Mouse (Mus musculus): ENCODE measurements around the gene Zfp317. TPM values are rescaled to one million over a fixed set of nuclear protein-coding genes. Genes with fewer than 3 reads are reported as not detected.

Zfp317 gene
- total RNA-seq (2014; fragmentation: Nextera tagmentation) (46.0 and 51.4 TPM in 2 replicates), total RNA-seq (2017) (45.9 and 46.5 TPM in 2 replicates), polyA plus RNA-seq (2012) (1.2 and 1.6 TPM in 2 replicates)

- DNase-seq (ENCODE audit: low spot score), result peak; percentile 44
- TF ChIP-seq GATA2 (IDR thresholded peaks at IDR 0.05; ENCODE audit: borderline replicate concordance, low read depth, low read length) (no peak), POLR2AphosphoS5 (IDR thresholded peaks at IDR 0.05; ENCODE audit: insufficient replicate concordance, low read depth, low read length) (no peak), GATA1 (IDR thresholded peaks at IDR 0.05; ENCODE audit: borderline replicate concordance, low read length) (no peak), TAL1 (conservative IDR thresholded peaks at IDR 0.05; ENCODE audit: low read depth, low read length) (no peak), CTCF (IDR thresholded peaks at IDR 0.05; ENCODE audit: low read depth, low read length) (no peak)
- Histone ChIP-seq H3K9me3 (replicated peaks) (no peaks in the 10 kb centered on the region), H3K4me3 (ENCODE audit: low read depth, low read length) (peak within 1 kb of the TSS; percentile 71), H3K4me1 (ENCODE audit: insufficient read depth, low read depth, low read length) (peaks cover 9% of the 10 kb centered on the region), H3K27me3 (ENCODE audit: insufficient read depth, low read length) (no peaks in the 10 kb centered on the region), H3K36me3 (replicated peaks) (peaks cover 26% of the 10 kb centered on the region)
- ATAC-seq (ENCODE audit: extremely low read depth, insufficient number of reproducible peaks, low FRiP score, poor library complexity, severe bottlenecking), result peak; percentile 90
Measured at GRCm38 (mm10) chr9:19621843-19622822, at the start of gene Zfp317. Gene Zfp317 (plus strand): TSS chr9:19622102.

GRCm38 (mm10) chr9:19582317-19582716 is 39.6 kb upstream of the Zfp317 start, which contains the start of gene Olfr855:
Gene Olfr855 (plus strand): TSS chr9:19582617.
- TF ChIP-seq GATA1 (IDR thresholded peaks at IDR 0.05; ENCODE audit: borderline replicate concordance, low read length) (no peak), POLR2AphosphoS5 (IDR thresholded peaks at IDR 0.05; ENCODE audit: insufficient replicate concordance, low read depth, low read length) (no peak), TAL1 (conservative IDR thresholded peaks at IDR 0.05; ENCODE audit: low read depth, low read length) (no peak), CTCF (IDR thresholded peaks at IDR 0.05; ENCODE audit: low read depth, low read length) (no peak), GATA2 (IDR thresholded peaks at IDR 0.05; ENCODE audit: borderline replicate concordance, low read depth, low read length) (no peak)

GRCm38 (mm10) chr9:19621297-19621696 is 605 bp upstream of the Zfp317 start:
- Histone ChIP-seq H3K36me3 (replicated peaks) (peaks cover 19% of the 10 kb centered on the region), H3K9me3 (replicated peaks) (no peaks in the 10 kb centered on the region), H3K27me3 (ENCODE audit: insufficient read depth, low read length) (peaks cover 1% of the 10 kb centered on the region; the same call in 1 of the 2 replicates), H3K4me1 (ENCODE audit: insufficient read depth, low read depth, low read length) (peaks cover 8% of the 10 kb centered on the region), H3K4me3 (ENCODE audit: low read depth, low read length) (no peak overlapping the region)
- no peak for DNase-seq (ENCODE audit: low spot score)
- no peak for TF ChIP-seq POLR2AphosphoS5 (IDR thresholded peaks at IDR 0.05; ENCODE audit: insufficient replicate concordance, low read depth, low read length)
- no peak for TF ChIP-seq TAL1 (conservative IDR thresholded peaks at IDR 0.05; ENCODE audit: low read depth, low read length)
- no peak for TF ChIP-seq GATA2 (IDR thresholded peaks at IDR 0.05; ENCODE audit: borderline replicate concordance, low read depth, low read length)
- ATAC-seq (ENCODE audit: extremely low read depth, insufficient number of reproducible peaks, low FRiP score, poor library complexity, severe bottlenecking), result no peak

More at GRCm38 (mm10) chr9:19582317-19582716, 39.6 kb upstream of the Zfp317 start, which contains the start of gene Olfr855:
- no peaks in the 10 kb centered on the region for H3K36me3 ChIP-seq (replicated peaks)
- DNase-seq (ENCODE audit: low spot score) (no peak), ATAC-seq (ENCODE audit: extremely low read depth, insufficient number of reproducible peaks, low FRiP score, poor library complexity, severe bottlenecking) (no peak)
- no peaks in the 10 kb centered on the region for H3K27me3 ChIP-seq (ENCODE audit: insufficient read depth, low read length)
- no peaks in the 10 kb centered on the region for H3K9me3 ChIP-seq (replicated peaks)
- H3K4me3 ChIP-seq (ENCODE audit: low read depth, low read length), result no peak within 1 kb of the TSS
- H3K4me1 ChIP-seq (ENCODE audit: insufficient read depth, low read depth, low read length), result no peaks in the 10 kb centered on the region

- TF ChIP-seq GATA1 (IDR thresholded peaks at IDR 0.05; ENCODE audit: borderline replicate concordance, low read length) (no peak), TAL1 (conservative IDR thresholded peaks at IDR 0.05; ENCODE audit: low read depth, low read length) (no peak), CTCF (IDR thresholded peaks at IDR 0.05; ENCODE audit: low read depth, low read length) (no peak), POLR2AphosphoS5 (IDR thresholded peaks at IDR 0.05; ENCODE audit: insufficient replicate concordance, low read depth, low read length) (no peak), GATA2 (IDR thresholded peaks at IDR 0.05; ENCODE audit: borderline replicate concordance, low read depth, low read length) (no peak)
- DNase-seq (ENCODE audit: low spot score), result no peak
- Histone ChIP-seq H3K36me3 (replicated peaks) (peaks cover 47% of the 10 kb centered on the region), H3K9me3 (replicated peaks) (no peaks in the 10 kb centered on the region), H3K4me3 (ENCODE audit: low read depth, low read length) (no peak overlapping the region), H3K27me3 (ENCODE audit: insufficient read depth, low read length) (no peaks in the 10 kb centered on the region), H3K4me1 (ENCODE audit: insufficient read depth, low read depth, low read length) (peaks cover 5% of the 10 kb centered on the region; the same call in 1 of the 2 replicates)
- no peak for ATAC-seq (ENCODE audit: extremely low read depth, insufficient number of reproducible peaks, low FRiP score, poor library complexity, severe bottlenecking)
Measured at GRCm38 (mm10) chr9:19629574-19629973, 7.7 kb downstream of the Zfp317 start.

- no peaks in the 10 kb centered on the region for H3K4me1 ChIP-seq (ENCODE audit: insufficient read depth, low read depth, low read length)
- H3K36me3 ChIP-seq (replicated peaks), result peaks cover 76% of the 10 kb centered on the region
- ATAC-seq (ENCODE audit: extremely low read depth, insufficient number of reproducible peaks, low FRiP score, poor library complexity, severe bottlenecking), result no peak
- H3K4me3 ChIP-seq (ENCODE audit: low read depth, low read length), result no peak overlapping the region
- no peaks in the 10 kb centered on the region for H3K9me3 ChIP-seq (replicated peaks)
- no peaks in the 10 kb centered on the region for H3K27me3 ChIP-seq (ENCODE audit: insufficient read depth, low read length)
- no peak for TF ChIP-seq GATA1 (IDR thresholded peaks at IDR 0.05; ENCODE audit: borderline replicate concordance, low read length)
- no peak for TF ChIP-seq TAL1 (conservative IDR thresholded peaks at IDR 0.05; ENCODE audit: low read depth, low read length)
- no peak for TF ChIP-seq CTCF (IDR thresholded peaks at IDR 0.05; ENCODE audit: low read depth, low read length)
- no peak for TF ChIP-seq POLR2AphosphoS5 (IDR thresholded peaks at IDR 0.05; ENCODE audit: insufficient replicate concordance, low read depth, low read length)
- no peak for TF ChIP-seq GATA2 (IDR thresholded peaks at IDR 0.05; ENCODE audit: borderline replicate concordance, low read depth, low read length)
- DNase-seq (ENCODE audit: low spot score), result no peak
Measured at GRCm38 (mm10) chr9:19645193-19645592, 23.3 kb downstream of the Zfp317 start.

GRCm38 (mm10) chr9:19690281-19690680 is 68.4 kb downstream of the Zfp317 start:
- ATAC-seq (ENCODE audit: extremely low read depth, insufficient number of reproducible peaks, low FRiP score, poor library complexity, severe bottlenecking), result no peak

More at GRCm38 (mm10) chr9:19690281-19690680, 68.4 kb downstream of the Zfp317 start:
- no peaks in the 10 kb centered on the region for H3K36me3 ChIP-seq (replicated peaks)
- H3K4me1 ChIP-seq (ENCODE audit: insufficient read depth, low read depth, low read length), result no peaks in the 10 kb centered on the region
- TF ChIP-seq POLR2AphosphoS5 (IDR thresholded peaks at IDR 0.05; ENCODE audit: insufficient replicate concordance, low read depth, low read length), result no peak
- no peak for TF ChIP-seq CTCF (IDR thresholded peaks at IDR 0.05; ENCODE audit: low read depth, low read length)
- TF ChIP-seq GATA1 (IDR thresholded peaks at IDR 0.05; ENCODE audit: borderline replicate concordance, low read length), result no peak
- TF ChIP-seq TAL1 (conservative IDR thresholded peaks at IDR 0.05; ENCODE audit: low read depth, low read length), result no peak
- no peak for TF ChIP-seq GATA2 (IDR thresholded peaks at IDR 0.05; ENCODE audit: borderline replicate concordance, low read depth, low read length)
- no peaks in the 10 kb centered on the region for H3K9me3 ChIP-seq (replicated peaks)
- H3K4me3 ChIP-seq (ENCODE audit: low read depth, low read length), result no peak overlapping the region
- DNase-seq (ENCODE audit: low spot score), result no peak
- H3K27me3 ChIP-seq (ENCODE audit: insufficient read depth, low read length), result no peaks in the 10 kb centered on the region
